Mouse (Mus musculus) gastrocnemius, postnatal 36 days (tissue): ENCODE measurements around the gene Asxl1. TPM values are rescaled to one million over a fixed set of nuclear protein-coding genes. Genes with fewer than 3 reads are reported as not detected.
"Not testable (repeated sequence)": the region's sequence is repeated elsewhere in the genome, so short reads cannot be mapped to it uniquely, and the experiment has no call there.

Experiments
- DNase-seq, 2 experiments: peaks; one replicate each; pipeline ENCODE4 v3.0.0; 2022
- intact Hi-C: fragments of 180-260 bp; cut with DNase I; formaldehyde crosslinking; loops from one replicate; pipeline ENCODE4 v1.15.1; 2025
- total RNA-seq, 2 experiments: library from RNA; stranded (reverse); gene quantifications; 2 replicates each; pipeline ENCODE4 v1.2.3; 2021

Asxl1 gene
- total RNA-seq, 2 experiments from 2014 or later = 7.2 to 10.8 TPM

GRCm38 (mm10) chr2:153342602-153343001 is 3.0 kb upstream of the Asxl1 start:
- intact Hi-C loops = no loop called here
- no peak for DNase-seq

GRCm38 (mm10) chr2:153343191-153343590 is 2.4 kb upstream of the Asxl1 start:
- intact Hi-C loops = no loop called here
- no peak for DNase-seq

DNA sequence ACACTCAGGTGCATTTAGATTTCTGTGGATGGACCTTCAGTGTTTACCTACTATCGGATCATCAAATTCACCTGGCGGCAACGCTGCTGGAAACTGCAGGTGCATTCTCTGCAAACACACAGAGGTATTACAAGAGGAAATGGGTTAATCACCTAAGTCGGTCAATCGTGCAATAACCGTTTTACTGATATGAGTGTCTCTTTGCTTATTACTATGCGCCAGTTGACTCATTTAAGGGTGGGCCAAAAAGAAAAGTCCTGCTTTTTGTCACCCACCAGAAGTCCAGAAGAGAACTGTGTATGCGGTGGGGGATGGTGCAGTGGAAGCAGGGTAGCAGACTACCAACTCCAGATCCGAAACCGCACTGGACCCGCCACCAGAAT is 567 bp upstream of the Asxl1 start:
- DNase-seq = no peak
- intact Hi-C loops = loop anchor here (5.0 kb wide), 1 partner anchor 53 kb away; the partner anchor contains the start of gene Kif3b

- DNase-seq = peak; percentile 20 to 45
- intact Hi-C loops = loop anchor here (5.0 kb wide), 1 partner anchor 54 kb away; the partner anchor contains the start of gene Kif3b
These were observed 873 bp downstream of the Asxl1 start for GRCm38 (mm10) chr2:153346221-153347182.

DNA sequence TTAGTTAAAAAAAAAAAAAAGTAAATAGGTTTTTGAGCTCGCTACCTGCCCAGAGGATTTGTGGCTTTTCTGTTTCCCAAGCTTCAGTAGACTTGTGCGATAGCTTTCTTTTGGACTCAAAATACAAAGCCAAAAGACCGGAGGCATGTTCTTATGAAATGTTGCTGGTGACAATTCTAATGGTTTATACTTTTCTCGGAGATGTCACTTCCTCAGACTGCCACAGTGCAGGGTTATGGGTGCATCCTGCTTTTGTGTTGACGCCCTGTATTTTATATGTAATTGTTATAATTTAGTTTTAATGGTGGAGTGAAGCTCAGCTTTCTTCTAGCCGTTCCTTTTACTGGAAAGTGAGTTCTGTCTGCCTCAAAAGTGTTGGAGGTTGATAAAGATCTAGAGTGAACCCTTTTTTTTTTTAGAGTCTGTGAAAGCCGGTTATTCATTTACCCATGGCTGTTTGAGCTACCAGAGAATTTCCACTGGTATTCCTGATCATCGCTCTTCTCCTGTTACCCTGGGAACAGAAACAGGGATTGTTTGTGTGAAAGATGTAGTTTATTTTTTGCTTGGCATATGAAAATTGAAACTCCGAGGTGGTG is 1.7 kb downstream of the Asxl1 start:
- no peak for DNase-seq
- intact Hi-C loops = loop anchor here (5.0 kb wide), 1 partner anchor 55 kb away; the partner anchor contains the start of gene Kif3b

DNA sequence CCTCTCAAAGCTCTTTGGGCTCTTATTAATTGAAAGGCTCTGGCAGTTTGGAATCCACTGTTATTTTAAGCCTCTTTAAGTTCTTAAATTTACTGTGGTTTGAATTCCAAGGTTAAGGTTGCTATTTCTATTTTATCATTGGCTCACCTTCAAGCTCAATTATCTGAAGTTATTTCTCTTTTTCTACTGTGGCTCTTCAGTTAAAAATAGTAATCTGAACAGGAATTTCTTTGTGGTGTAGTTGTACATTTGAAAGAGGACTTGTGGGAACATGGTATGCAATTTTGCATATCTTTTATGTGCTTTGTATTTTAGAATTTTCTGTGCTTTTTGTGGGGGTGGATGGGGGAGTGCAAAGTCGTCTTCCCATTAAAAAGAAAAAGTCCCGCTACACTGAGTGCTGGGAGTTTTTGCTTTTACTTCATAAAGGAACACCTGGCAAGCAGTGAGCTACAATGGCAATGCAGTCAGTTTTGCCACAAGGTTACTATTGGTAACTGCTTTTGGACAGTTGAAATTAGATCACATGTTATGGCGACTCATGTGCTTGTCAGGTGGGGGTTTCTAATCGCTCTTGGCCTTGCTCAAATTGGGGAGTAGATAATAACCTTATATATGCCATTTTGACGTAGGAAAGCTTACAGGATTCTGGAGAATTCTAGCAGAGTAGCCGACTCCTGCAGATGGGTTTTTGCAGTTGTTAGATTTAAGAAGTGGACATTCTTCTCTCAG is 2.6 kb downstream of the Asxl1 start:
- intact Hi-C loops = loop anchor here (5.0 kb wide), 1 partner anchor 56 kb away; the partner anchor contains the start of gene Kif3b
- DNase-seq = no peak

DNA sequence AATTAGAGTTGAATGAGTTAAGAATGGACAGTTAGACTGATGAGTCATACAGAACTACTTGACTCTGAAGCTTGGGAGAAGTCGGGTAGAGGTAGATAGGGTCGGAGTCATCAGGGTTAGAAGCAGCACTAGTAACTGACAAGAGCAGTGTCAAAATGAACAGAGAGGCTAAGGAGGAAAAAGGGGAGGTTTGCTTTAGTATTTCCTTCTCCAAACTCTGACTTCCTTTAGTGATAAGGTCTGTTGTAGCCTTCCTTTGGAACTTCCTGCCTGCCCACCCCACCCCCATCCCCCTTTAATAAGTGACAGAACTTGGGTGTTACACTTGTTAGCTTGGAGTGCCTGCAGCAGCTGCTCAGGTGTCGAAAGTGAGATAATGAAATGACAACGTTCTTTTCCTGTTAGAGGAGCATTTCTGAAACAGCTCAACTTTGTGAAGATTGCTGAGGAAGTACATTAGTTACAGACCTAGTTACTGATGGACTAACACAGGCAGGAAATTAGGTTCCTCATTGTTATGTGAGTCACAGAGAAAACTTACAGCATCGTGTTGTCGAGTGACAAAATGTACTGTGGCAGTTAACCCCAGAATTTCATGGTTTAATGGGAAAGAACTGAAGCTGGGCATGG is 5.0 kb downstream of the Asxl1 start:
- intact Hi-C loops = no loop called here
- DNase-seq = no peak

DNA sequence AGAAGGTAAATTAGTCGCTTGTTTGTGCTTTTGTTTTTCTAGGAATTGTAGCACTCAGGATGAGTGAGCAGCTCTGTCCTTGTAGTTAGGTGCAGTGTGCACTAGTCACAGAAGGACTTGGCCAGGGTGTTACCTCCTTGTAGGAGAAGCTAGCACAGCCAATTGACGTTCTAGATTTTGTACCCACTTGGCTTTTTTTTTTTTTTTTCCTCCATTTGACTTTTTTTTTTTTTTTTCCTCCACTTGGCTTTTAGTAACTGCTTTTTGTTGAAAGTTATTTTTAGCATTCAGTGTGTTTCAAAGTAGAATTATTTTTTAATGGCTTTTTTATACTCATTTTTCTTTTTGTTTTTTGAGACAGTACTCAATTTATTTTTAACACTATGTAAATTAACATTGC is 9.0 kb downstream of the Asxl1 start:
- intact Hi-C loops = loop anchor here (5.0 kb wide), 1 partner anchor 38 kb away; no protein-coding TSS in a partner anchor
- no peak for DNase-seq

DNA sequence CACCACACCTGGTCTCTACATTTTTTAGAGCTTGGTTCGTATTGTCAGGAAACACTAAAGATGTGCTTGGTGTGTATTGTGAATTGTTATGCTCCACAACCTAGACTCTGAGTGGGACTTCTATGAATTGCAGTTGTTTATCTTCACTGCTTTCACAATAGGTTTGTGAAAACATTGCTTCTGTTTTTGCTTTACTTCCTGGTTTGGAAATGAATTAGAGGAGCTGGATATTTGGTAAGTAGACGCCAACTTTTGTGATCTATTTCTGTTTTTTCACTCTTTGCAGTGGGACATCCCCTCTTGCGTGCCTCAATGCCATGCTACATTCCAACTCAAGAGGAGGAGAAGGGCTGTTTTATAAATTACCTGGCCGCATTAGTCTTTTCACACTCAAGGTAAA is 11.2 kb downstream of the Asxl1 start:
- intact Hi-C loops = loop anchor here (5.0 kb wide), 1 partner anchor 36 kb away; no protein-coding TSS in a partner anchor

DNA sequence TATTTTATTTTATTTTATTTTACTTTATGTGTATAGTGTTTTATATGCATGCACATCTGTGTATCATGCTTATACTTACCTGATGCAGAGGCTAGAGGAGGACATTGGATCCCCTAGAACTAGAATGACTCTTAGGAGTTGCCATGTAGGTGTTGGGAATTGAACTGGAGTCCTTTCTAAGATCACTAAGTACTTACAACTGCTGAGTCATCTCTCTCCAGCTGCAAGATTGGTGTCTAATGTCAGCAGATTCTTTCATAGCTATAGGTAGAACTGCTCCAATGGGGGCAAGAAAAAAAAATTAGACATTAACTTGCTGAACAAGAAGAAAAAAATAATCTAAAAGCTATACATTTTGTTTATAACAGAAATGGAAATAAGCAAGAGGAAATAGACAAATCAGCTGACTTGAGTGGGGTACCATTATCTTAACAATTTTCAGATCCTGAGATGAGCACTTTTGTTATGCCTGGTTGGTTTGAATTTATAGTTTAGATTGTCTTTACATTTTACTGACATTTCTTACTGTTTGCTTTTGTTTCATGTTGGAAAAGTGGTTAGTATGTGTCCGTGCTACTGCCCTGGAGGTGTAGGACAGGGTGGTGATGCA is 15.6 kb downstream of the Asxl1 start:
- intact Hi-C loops = no loop called here

More for the DNA sequence above, 11.2 kb downstream of the Asxl1 start:
- no peak for DNase-seq

GRCm38 (mm10) chr2:153364531-153364930 is 18.9 kb downstream of the Asxl1 start:
- DNase-seq, intact Hi-C loops: not testable (repeated sequence)

More for the DNA sequence above, 15.6 kb downstream of the Asxl1 start:
- no peak for DNase-seq

DNA sequence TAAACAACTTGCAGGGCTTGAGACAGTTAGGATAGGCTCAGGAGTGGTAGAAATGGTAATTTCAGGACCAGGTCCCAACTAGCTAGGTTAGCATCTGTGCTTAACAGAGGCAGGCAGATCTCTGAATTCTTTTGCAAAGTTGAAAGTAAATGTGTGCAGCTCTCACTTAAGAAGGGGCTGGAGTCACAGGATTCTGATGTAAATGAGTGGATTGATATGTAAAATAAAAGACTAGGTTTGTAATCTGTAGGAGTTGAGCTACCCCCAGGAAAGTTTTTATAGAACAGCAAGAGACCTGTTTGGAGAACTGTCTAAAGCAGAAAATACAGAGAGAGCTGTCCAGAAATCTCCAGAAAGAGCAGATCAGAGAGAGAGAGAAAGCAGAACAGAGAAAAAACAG is 25.2 kb downstream of the Asxl1 start:
- intact Hi-C loops = no loop called here

DNA sequence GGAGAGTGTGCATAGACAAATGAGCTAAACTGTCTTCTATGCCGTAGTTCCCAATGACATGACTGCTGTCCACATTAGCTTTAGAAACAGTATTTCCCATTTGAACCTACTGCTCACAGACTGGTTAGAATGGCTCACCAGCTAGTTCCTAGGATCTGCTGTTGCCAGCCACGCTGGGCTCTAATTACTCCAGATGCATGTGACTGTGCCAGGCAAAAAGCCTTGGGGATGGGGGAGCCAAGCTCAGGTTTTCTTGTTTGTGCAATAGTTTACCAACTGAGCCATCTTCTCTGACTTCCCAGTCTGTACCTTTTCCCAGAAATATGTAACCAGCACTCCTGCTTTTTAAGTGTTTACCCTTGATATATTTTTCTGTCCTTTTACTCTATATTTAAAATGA is 29.8 kb downstream of the Asxl1 start:
- intact Hi-C loops = no loop called here
- no peak for DNase-seq

More for the DNA sequence above, 25.2 kb downstream of the Asxl1 start:
- no peak for DNase-seq

DNA sequence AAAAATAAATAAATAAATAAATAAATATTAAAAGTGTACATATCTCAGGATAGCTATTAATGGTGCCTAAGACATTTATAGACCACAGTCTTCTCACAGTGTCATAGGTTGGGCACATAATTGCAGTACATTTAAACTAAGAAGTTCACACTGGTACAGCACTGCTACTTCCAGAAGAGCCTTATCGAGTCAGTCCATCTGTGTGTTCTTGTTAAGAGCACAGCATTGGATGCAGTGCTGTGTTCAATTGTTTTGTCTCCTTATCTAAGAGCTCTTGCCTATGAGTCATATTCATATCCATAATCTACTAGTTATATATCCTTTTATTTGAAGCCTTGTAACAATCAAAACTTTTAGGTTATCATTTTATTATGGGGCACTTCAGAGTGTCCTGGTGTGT is 34.9 kb downstream of the Asxl1 start:
- intact Hi-C loops = no loop called here
- DNase-seq = no peak

- intact Hi-C loops = loop anchor here (5.0 kb wide), 1 partner anchor 33 kb away; no protein-coding TSS in a partner anchor
- no peak for DNase-seq
These were observed 44.2 kb downstream of the Asxl1 start for GRCm38 (mm10) chr2:153389831-153390230.

DNA sequence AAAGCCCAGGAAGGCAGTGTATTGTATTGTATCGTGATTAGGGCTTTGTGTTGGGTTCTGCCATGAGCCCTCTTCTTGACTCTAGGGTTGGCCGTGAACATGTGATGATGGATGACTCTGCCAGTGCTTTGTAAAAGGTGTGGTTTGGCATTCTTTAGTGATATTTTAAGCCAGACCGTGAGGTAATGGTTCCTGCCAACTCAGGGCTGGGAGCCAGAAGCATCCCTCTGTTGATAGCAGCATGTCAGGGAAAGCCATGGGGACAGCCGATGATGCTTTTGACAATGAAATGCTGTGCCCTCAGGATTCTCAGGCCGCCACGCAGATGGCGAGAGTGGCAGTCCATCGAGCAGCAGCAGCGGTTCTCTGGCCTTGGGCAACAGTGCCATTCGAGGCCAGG is 47.4 kb downstream of the Asxl1 start:
- intact Hi-C loops = loop anchor here (5.0 kb wide), 1 partner anchor 36 kb away; no protein-coding TSS in a partner anchor
- DNase-seq = no peak

- intact Hi-C loops = no loop called here
- DNase-seq = no peak
These were observed 52.3 kb downstream of the Asxl1 start for GRCm38 (mm10) chr2:153397790-153398515.

DNA sequence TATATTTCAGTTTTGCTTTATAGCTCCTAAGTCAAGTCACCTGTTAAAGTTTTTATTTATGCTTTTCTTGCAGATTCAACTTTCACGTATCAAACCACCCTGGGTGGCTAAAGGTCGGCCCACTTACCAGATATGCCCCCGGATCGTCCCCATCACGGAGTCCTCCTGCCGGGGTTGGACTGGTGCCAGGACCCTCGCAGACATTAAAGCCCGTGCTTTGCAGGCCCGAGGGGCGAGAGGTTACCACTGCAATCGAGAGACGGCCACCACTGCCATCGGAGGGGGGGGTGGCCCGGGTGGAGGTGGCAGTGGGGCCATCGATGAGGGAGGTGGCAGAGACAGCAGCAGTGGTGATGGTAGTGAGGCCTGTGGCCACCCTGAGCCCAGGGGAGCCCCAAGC is 53.5 kb downstream of the Asxl1 start:
- no peak for DNase-seq
- intact Hi-C loops = no loop called here

DNA sequence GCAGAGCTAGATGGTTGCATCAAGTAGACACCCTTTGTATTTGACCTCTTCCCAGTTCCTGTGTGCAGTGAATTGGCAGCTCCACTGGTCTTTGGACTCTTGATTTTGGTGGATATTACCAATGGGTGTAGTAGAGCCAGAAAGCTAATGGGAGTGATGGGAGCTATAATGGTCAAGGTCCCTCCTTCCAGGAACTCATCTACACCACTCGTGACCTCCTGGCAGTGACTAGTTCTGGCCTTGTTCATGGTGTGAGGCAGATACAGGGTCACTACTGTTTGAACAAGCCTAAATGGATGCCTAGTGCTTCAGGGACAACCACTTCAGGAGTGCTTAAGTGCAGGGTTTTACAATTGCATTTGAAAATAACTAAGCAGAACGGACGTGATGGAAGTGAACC is 58.4 kb downstream of the Asxl1 start:
- DNase-seq = no peak
- intact Hi-C loops = no loop called here
